Mouse (Mus musculus): Measurements from ENCODE around the gene Olfr49. TPM values are rescaled to one million over a fixed set of nuclear protein-coding genes. Genes with fewer than 3 reads are reported as not detected.

Gene Olfr49
- 0.04 TPM for polyA plus RNA-seq (2021)

- H3K27me3 ChIP-seq, result peaks cover 39% of the 10 kb centered on the region
These were observed at the start of gene Olfr49 for GRCm38 (mm10) chr14:54284839-54285238. TSS of gene Olfr49 (minus strand) at chr14:54284939.

GRCm38 (mm10) chr14:54333452-54334189 lies 48.9 kb upstream of the Olfr49 start:
- ChIA-PET CTCF (interaction anchor here (0.7 kb wide), 1 partner anchor 95 kb away, joined by 3 read pairs; no protein-coding TSS in a partner anchor), POLR2A (interaction anchor here (0.6 kb wide), 1 partner anchor 58 kb away, joined by 4 read pairs; no protein-coding TSS in a partner anchor)
- DNase-seq (ENCODE audit: low read depth, low spot score) (no peak), ATAC-seq (no peak)
- in situ Hi-C loops (cut with MboI; ENCODE audit: low pct_unique_long_range_greater_than_20kb), result no loop called here
- H3K27me3 ChIP-seq, result peaks cover 5% of the 10 kb centered on the region
- TF ChIP-seq CTCF (IDR thresholded peaks at IDR 0.05), result no peak

More at GRCm38 (mm10) chr14:54284839-54285238, at the start of gene Olfr49:
- TF ChIP-seq CTCF (IDR thresholded peaks at IDR 0.05), result no peak
- ChIA-PET CTCF (no interaction called here), POLR2A (no interaction called here)
- in situ Hi-C loops (cut with MboI; ENCODE audit: low pct_unique_long_range_greater_than_20kb), result no loop called here
- ATAC-seq, result no peak
- DNase-seq (ENCODE audit: low read depth, low spot score), result no peak

- ATAC-seq, result no peak
- ChIA-PET CTCF (interaction anchor here (1.5 kb wide), 1 partner anchor 13 kb away, joined by 3 read pairs; no protein-coding TSS in a partner anchor), POLR2A (no interaction called here)
- in situ Hi-C loops (cut with MboI; ENCODE audit: low pct_unique_long_range_greater_than_20kb), result no loop called here
- H3K27me3 ChIP-seq, result peaks cover 5% of the 10 kb centered on the region
- DNase-seq (ENCODE audit: low read depth, low spot score), result no peak
- no peak for TF ChIP-seq CTCF (IDR thresholded peaks at IDR 0.05)
These were observed 47.7 kb upstream of the Olfr49 start for GRCm38 (mm10) chr14:54332176-54333074.

GRCm38 (mm10) chr14:54331178-54331577 lies 46.4 kb upstream of the Olfr49 start:
- ChIA-PET CTCF (interaction anchor here (0.9 to 1.5 kb wide), 2 partner anchors 9 to 14 kb away, joined by 3 read pairs; no protein-coding TSS in a partner anchor), POLR2A (no interaction called here)
- H3K27me3 ChIP-seq, result peaks cover 3% of the 10 kb centered on the region
- DNase-seq (ENCODE audit: low read depth, low spot score) (no peak), ATAC-seq (no peak)
- in situ Hi-C loops (cut with MboI; ENCODE audit: low pct_unique_long_range_greater_than_20kb), result no loop called here
- no peak for TF ChIP-seq CTCF (IDR thresholded peaks at IDR 0.05)

GRCm38 (mm10) chr14:54329201-54329600 lies 44.5 kb upstream of the Olfr49 start:
- ATAC-seq (no peak), DNase-seq (ENCODE audit: low read depth, low spot score) (no peak)
- no peaks in the 10 kb centered on the region for H3K27me3 ChIP-seq
- in situ Hi-C loops (cut with MboI; ENCODE audit: low pct_unique_long_range_greater_than_20kb), result no loop called here
- ChIA-PET CTCF (no interaction called here), POLR2A (interaction anchor here (0.7 kb wide), 1 partner anchor 87 kb away, joined by 5 read pairs; no protein-coding TSS in a partner anchor)
- TF ChIP-seq CTCF (IDR thresholded peaks at IDR 0.05), result no peak

- ChIA-PET CTCF (no interaction called here), POLR2A (no interaction called here)
- ATAC-seq, result no peak
- TF ChIP-seq CTCF (IDR thresholded peaks at IDR 0.05), result peak; percentile 51
- in situ Hi-C loops (cut with MboI; ENCODE audit: low pct_unique_long_range_greater_than_20kb), result no loop called here
- no peak for DNase-seq (ENCODE audit: low read depth, low spot score)
- H3K27me3 ChIP-seq, result no peaks in the 10 kb centered on the region
These were observed 43.8 kb upstream of the Olfr49 start for GRCm38 (mm10) chr14:54328548-54328947.

- POLR2A ChIA-PET, result no interaction called here
- no peak for TF ChIP-seq CTCF (IDR thresholded peaks at IDR 0.05)
- CTCF ChIA-PET, result interaction anchor here (0.8 kb wide), 1 partner anchor 67 kb away, joined by 3 read pairs; no protein-coding TSS in a partner anchor
- in situ Hi-C loops (cut with MboI; ENCODE audit: low pct_unique_long_range_greater_than_20kb), result no loop called here
- no peak for ATAC-seq
- no peaks in the 10 kb centered on the region for H3K27me3 ChIP-seq
- DNase-seq (ENCODE audit: low read depth, low spot score), result no peak
These were observed 39.7 kb upstream of the Olfr49 start for GRCm38 (mm10) chr14:54324486-54324885.

- ATAC-seq (no peak), DNase-seq (ENCODE audit: low read depth, low spot score) (no peak)
- H3K27me3 ChIP-seq, result no peaks in the 10 kb centered on the region
- ChIA-PET POLR2A (no interaction called here), CTCF (no interaction called here)
- in situ Hi-C loops (cut with MboI; ENCODE audit: low pct_unique_long_range_greater_than_20kb), result no loop called here
- no peak for TF ChIP-seq CTCF (IDR thresholded peaks at IDR 0.05)
These were observed 37.0 kb upstream of the Olfr49 start for GRCm38 (mm10) chr14:54321556-54322376.

GRCm38 (mm10) chr14:54311763-54312162 lies 27.0 kb upstream of the Olfr49 start:
- ChIA-PET POLR2A (no interaction called here), CTCF (interaction anchor here (1.3 to 1.4 kb wide), 2 partner anchors 16 to 24 kb away, joined by 3 read pairs; no protein-coding TSS in a partner anchor)
- in situ Hi-C loops (cut with MboI; ENCODE audit: low pct_unique_long_range_greater_than_20kb), result no loop called here
- DNase-seq (ENCODE audit: low read depth, low spot score) (no peak), ATAC-seq (no peak)
- peaks cover 9% of the 10 kb centered on the region for H3K27me3 ChIP-seq
- no peak for TF ChIP-seq CTCF (IDR thresholded peaks at IDR 0.05)

- in situ Hi-C loops (cut with MboI; ENCODE audit: low pct_unique_long_range_greater_than_20kb), result no loop called here
- ChIA-PET CTCF (no interaction called here), POLR2A (no interaction called here)
- TF ChIP-seq CTCF (IDR thresholded peaks at IDR 0.05), result no peak
- no peaks in the 10 kb centered on the region for H3K27me3 ChIP-seq
- ATAC-seq, result no peak
- no peak for DNase-seq (ENCODE audit: low read depth, low spot score)
These were observed 15.9 kb upstream of the Olfr49 start for GRCm38 (mm10) chr14:54300676-54301075.
